Comparison of ENCODE assay signal across 20 mouse cellular contexts in the genomic region with DNA sequence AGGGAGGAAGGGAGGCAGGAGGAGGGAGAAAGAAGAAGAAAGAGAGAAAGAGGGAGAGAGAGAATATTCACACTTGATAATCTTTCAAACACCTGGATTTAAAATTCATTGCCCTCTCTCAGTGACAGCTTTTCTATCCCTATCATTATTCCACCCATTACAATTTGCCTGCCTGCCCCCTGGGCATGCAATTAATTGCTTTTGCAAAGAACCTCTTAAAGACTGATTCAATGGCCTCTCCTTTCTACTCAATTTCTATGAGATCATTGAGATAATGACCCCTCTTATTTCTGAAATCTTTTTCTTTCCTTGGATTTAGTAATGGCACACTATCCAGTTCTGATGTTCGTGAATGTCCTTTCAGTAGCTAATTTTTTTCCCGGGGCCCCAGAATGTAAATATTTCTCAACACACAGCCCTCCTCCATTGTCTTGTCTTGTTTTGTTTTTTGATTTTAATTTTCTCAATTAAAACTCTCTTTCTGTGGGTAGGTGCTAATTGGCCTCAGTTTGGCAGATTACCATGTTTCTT. TPM values are rescaled to one million over a fixed set of nuclear protein-coding genes. Genes with fewer than 3 reads are reported as not detected.
"Had no signal": no experiment of that assay in that cellular context is flagged by ENCODE, and none has a peak within 500 bp of the region (broad histone marks: within the 10 kb centered on the region; RNA-seq: fewer than 3 reads in every experiment).

No protein-coding gene starts in this region.

- H3K9me3 ChIP-seq: midbrain, embryonic 10.5 days; midbrain, embryonic 13.5 days; neural tube, embryonic 13.5 days; neural tube, embryonic 15.5 days; stomach, embryonic 15.5 days had no signal

- ATAC-seq: midbrain, embryonic 13.5 days; midbrain, embryonic 16.5 days had no signal

- H3K4me3 ChIP-seq: midbrain, embryonic 10.5 days; midbrain, embryonic 13.5 days; myocyte; neural tube, embryonic 13.5 days; neural tube, embryonic 15.5 days; stomach, embryonic 15.5 days had no signal

- H3K4me2 ChIP-seq: lung, embryonic 14.5 days; midbrain, embryonic 13.5 days; neural tube, embryonic 13.5 days; neural tube, embryonic 15.5 days; stomach, embryonic 15.5 days had no signal

- H3K4me1 ChIP-seq: midbrain, embryonic 10.5 days; midbrain, embryonic 13.5 days; neural tube, embryonic 13.5 days; neural tube, embryonic 15.5 days; stomach, embryonic 15.5 days had no signal

- H3K36me3 ChIP-seq: midbrain, embryonic 10.5 days; midbrain, embryonic 13.5 days; neural tube, embryonic 13.5 days; neural tube, embryonic 15.5 days; stomach, embryonic 15.5 days had no signal

- H3K27me3 ChIP-seq: midbrain, embryonic 13.5 days; neural tube, embryonic 13.5 days; neural tube, embryonic 15.5 days; stomach, embryonic 15.5 days had no signal

- H3K27ac ChIP-seq: midbrain, embryonic 10.5 days; midbrain, embryonic 13.5 days; neural tube, embryonic 13.5 days; neural tube, embryonic 15.5 days; stomach, embryonic 15.5 days; stomach, postnatal 0 days had no signal

- H3K9ac ChIP-seq: lung, embryonic 14.5 days; midbrain, embryonic 13.5 days; neural tube, embryonic 13.5 days; neural tube, embryonic 15.5 days; stomach, embryonic 15.5 days had no signal

- DNase-seq: lung, adult 18-20 months; lung, embryonic 14.5 days; lung, postnatal 10 days; lung, postnatal 4 days; retina, postnatal 1 day; right cerebral cortex, adult 18-20 months; right cerebral cortex, postnatal 25 days; right cerebral cortex, postnatal 4 days; thymus, adult 2 months; thymus, postnatal 25 days; thymus, postnatal 4 days had no signal

RNA-seq across cellular contexts. Expression of gene Rps6ka6, which starts 59.9 kb away (rescaled TPM):
- total RNA-seq: megakaryocyte, adult 5-6 weeks had no signal
- polyA plus RNA-seq: myocyte had no signal
